Mouse (Mus musculus): ENCODE measurements around the gene Gm4513. TPM values are rescaled to one million over a fixed set of nuclear protein-coding genes. Genes with fewer than 3 reads are reported as not detected.

Gm4513 gene
- polyA plus RNA-seq (2012; rRNA removed): not detected in 2 replicates

DNA sequence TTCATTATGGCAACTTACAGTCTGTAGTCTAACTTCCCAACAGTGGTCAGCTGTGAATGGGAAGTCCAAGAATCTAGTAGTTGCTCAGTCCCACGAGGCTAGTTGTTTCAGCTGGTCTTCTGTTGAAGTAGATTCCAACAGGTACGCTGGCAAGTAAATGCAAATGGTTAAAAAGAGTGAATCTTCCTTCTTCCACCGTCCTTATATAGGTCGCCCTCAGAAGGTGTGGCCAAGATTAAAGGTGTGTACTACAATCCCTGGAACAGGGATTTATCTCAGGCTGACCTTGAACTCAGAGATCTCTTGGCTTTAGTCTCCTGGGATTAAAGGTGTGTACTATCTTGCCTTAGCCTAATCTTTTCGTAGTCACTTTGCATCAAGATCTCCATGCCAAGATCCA lies at the start of gene Gm4513:
Gene Gm4513, minus strand, starts transcription at position 101 of the 400 bp plus-strand sequence.

DNA sequence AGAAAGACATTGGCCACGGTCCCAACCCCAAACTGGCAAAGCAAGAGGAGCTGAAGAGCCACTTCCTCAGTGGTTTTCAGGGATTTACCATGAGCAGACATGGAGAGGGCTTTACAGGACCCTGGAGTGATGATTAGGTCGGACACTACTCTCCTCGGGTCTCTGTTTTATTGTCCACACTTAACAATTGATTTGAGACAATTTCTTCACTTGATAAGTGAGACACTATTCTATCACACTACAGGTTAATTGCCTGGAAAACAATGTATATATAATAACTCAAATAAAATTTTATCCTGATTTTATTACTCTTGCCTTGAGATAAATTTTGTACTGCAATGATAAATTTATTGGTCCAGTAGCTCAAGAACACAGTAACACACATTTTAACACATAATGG lies 22.7 kb downstream of the Gm4513 start, which contains the start of gene Gm4141:
Gene Gm4141, minus strand, starts transcription at position 101 of the 400 bp plus-strand sequence.

DNA sequence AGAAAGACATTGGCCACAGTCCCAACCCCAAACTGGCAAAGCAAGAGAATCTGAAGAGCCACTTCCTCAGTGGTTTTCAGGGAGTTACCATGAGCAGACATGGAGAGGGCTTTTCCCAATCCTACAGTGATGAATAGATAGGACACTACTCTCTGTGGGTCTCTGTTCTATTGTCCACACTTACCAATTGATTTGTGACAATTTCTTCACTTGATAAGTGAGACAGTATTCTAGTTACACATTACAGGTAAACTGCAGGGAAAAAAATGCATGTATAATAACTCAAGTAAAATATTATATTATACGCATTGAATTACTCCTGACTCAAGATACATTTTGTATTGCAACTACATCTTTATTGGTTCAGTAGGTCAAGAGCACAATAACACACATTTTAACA lies 53.2 kb downstream of the Gm4513 start, which contains the start of gene Gm5726:
Gene Gm5726, minus strand, starts transcription at position 101 of the 400 bp plus-strand sequence.

Other genes with a start within 250 kb of the Gm4513 start
- gene Gm5728, start 223.6 kb downstream of the Gm4513 start, polyA plus RNA-seq (2012; rRNA removed): not detected in 2 replicates
- not detected in 2 replicates for gene Vmn1r100, start 181.1 kb downstream of the Gm4513 start, polyA plus RNA-seq (2012; rRNA removed)
- not detected in 2 replicates for gene Vmn1r101, start 156.4 kb downstream of the Gm4513 start, polyA plus RNA-seq (2012; rRNA removed)
- gene Gm10670, start 124.1 kb downstream of the Gm4513 start, polyA plus RNA-seq (2012; rRNA removed): not detected in 2 replicates
- not detected in 2 replicates for gene Vmn1r103, start 88.5 kb downstream of the Gm4513 start, polyA plus RNA-seq (2012; rRNA removed)
- gene Vmn1r104, start 65.2 kb downstream of the Gm4513 start, polyA plus RNA-seq (2012; rRNA removed): not detected in 2 replicates
- gene Gm5726, start 53.3 kb downstream of the Gm4513 start, polyA plus RNA-seq (2012; rRNA removed): not detected in 2 replicates
- not detected in 2 replicates for gene Gm4141, start 22.8 kb downstream of the Gm4513 start, polyA plus RNA-seq (2012; rRNA removed)
- not detected in 2 replicates for gene Vmn1r107, start 69.9 kb upstream of the Gm4513 start, polyA plus RNA-seq (2012; rRNA removed)
- not detected in 2 replicates for gene Vmn1r111, start 104.2 kb upstream of the Gm4513 start, polyA plus RNA-seq (2012; rRNA removed)
- gene Gm10668, start 131.6 kb upstream of the Gm4513 start, polyA plus RNA-seq (2012; rRNA removed): not detected in 2 replicates
- not detected in 2 replicates for gene Vmn1r112, start 172.2 kb upstream of the Gm4513 start, polyA plus RNA-seq (2012; rRNA removed)
- gene Vmn1r113, start 188.3 kb upstream of the Gm4513 start, polyA plus RNA-seq (2012; rRNA removed): not detected in 2 replicates
- gene Vmn1r114, start 213.2 kb upstream of the Gm4513 start, polyA plus RNA-seq (2012; rRNA removed): not detected in 2 replicates
- not detected in 2 replicates for gene Vmn1r115, start 246.0 kb upstream of the Gm4513 start, polyA plus RNA-seq (2012; rRNA removed)

All from central nervous system, embryonic 14 days (tissue).